Mouse (Mus musculus) ES-E14 (cell line): ENCODE measurements at regions not wholly inside any gene's neighbourhood (a gene's known extent, or its start where the extent isn't known, plus 50 kb on each side); places are given as distances from the start of the nearest gene placed in this dataset.

Experiments
- DNase-seq: peaks from one replicate; pipeline ENCODE4 v3.0.0-alpha.2; 2013; ENCODE audit warnings: low read depth, low spot score
- H3K27ac ChIP-seq: 2 replicates; pipeline ENCODE4 v1.5.1; 2012; ENCODE audit warnings: low read depth, mild to moderate bottlenecking, low read length, moderate library complexity, mixed read lengths; ENCODE audit not compliant: poor library complexity, insufficient read depth, severe bottlenecking
- H3K36me3 ChIP-seq: 2 replicates; pipeline ENCODE4 v1.6.1; 2012; ENCODE audit warnings: mild to moderate bottlenecking, low read length, moderate library complexity, mixed read lengths; ENCODE audit not compliant: control insufficient read depth, poor library complexity, insufficient read depth, severe bottlenecking
- H3K4me1 ChIP-seq, 2 experiments: fragments of 150-350 bp in 1 of 2; sonication (generic) in 1 of 2; 2 replicates each; pipeline ENCODE4 v1.6.1; 2012; ENCODE audit warnings: low read length in 2 of 2, mild to moderate bottlenecking in 1 of 2, mixed read lengths in 1 of 2; ENCODE audit not compliant: control insufficient read depth in 2 of 2, insufficient read depth in 2 of 2, poor library complexity in 1 of 2
- H3K4me3 ChIP-seq, 2 experiments: fragments of 150-350 bp in 1 of 2; sonication (generic) in 1 of 2; 2 replicates each; pipeline ENCODE4 v1.5.1; 2012; ENCODE audit warnings: low read length in 2 of 2, low read depth in 1 of 2, mild to moderate bottlenecking in 1 of 2, mixed read lengths in 1 of 2; ENCODE audit not compliant: insufficient read depth in 1 of 2, poor library complexity in 1 of 2, severe bottlenecking in 1 of 2
- H3K9ac ChIP-seq: 2 replicates; pipeline ENCODE4 v1.6.1; 2012; ENCODE audit warnings: low read depth, mild to moderate bottlenecking, low read length, mixed read lengths; ENCODE audit not compliant: poor library complexity, insufficient read depth, severe bottlenecking
- H3K9me3 ChIP-seq: fragments of 150-350 bp; sonication (generic); 2 replicates; pipeline ENCODE4 v1.6.1; 2012; ENCODE audit warnings: low read depth, mild to moderate bottlenecking, low read length; ENCODE audit not compliant: control insufficient read depth, insufficient read depth
- CHD2 ChIP-seq: IDR thresholded peaks from 2 replicates; pipeline ENCODE4 v1.6.1; 2014; ENCODE audit warnings: mild to moderate bottlenecking, low read depth, low read length, inconsistent platforms
- HCFC1 ChIP-seq: IDR thresholded peaks from 2 replicates; pipeline ENCODE4 v1.6.1; 2012; ENCODE audit warnings: low read length, inconsistent platforms, borderline replicate concordance; ENCODE audit not compliant: insufficient read depth
- MAFK ChIP-seq: IDR thresholded peaks from 2 replicates; pipeline ENCODE4 v1.6.1; 2014; ENCODE audit warnings: mild to moderate bottlenecking, low read depth, low read length, inconsistent platforms; ENCODE audit not compliant: insufficient read depth
- ZC3H11A ChIP-seq: IDR thresholded peaks from 2 replicates; pipeline ENCODE4 v1.6.1; 2012; ENCODE audit warnings: low read depth, mild to moderate bottlenecking, inconsistent platforms, low read length, borderline replicate concordance
- ZNF384 ChIP-seq: IDR thresholded peaks from 2 replicates; pipeline ENCODE4 v1.6.1; 2012; ENCODE audit warnings: low read depth, low read length, inconsistent platforms
- in situ Hi-C, 2 experiments: fragments of 600-800 bp; cut with MboI; formaldehyde crosslinking; loops; one replicate each; pipeline ENCODE4 v1.15.1; 2025; ENCODE audit warnings: low sequenced_read_pairs in 2 of 2, inconsistent platforms in 1 of 2; ENCODE audit not compliant: unreplicated experiment in 2 of 2

DNA sequence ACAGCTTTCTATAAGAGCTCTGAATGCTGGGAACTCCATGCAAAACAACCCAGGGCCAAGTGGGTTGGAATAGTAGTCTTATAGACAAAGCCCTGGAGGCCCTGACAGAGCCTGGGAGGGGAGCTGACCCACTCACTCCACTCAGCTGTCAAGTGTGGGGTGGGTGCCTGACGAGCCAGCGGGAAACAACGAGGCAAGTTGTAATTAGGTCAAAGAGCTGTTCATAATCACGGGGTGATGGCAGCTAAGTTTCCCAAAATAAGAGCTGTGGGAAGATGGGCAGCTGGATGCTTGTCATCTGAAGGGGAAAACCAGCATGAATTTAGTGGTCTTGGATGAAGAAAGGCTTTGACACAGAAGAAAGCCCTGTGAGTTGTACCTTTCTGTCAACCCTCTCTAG is 70.7 kb upstream of the Adgra1 start:
- Histone ChIP-seq H3K9me3 (no peaks in the 10 kb centered on the region), H3K4me3 (no peak overlapping the region), H3K4me1 (peaks cover 0 to 6% of the 10 kb centered on the region in 2 experiments; a peak in 1 of 4 replicates), H3K36me3 (no peaks in the 10 kb centered on the region), H3K27ac (no peak overlapping the region), H3K9ac (no peak overlapping the region)
- TF ChIP-seq ZC3H11A (no peak), ZNF384 (no peak), CHD2 (no peak), HCFC1 (no peak), MAFK (no peak)
- in situ Hi-C loops, result no loop called here
- no peak for DNase-seq

DNA sequence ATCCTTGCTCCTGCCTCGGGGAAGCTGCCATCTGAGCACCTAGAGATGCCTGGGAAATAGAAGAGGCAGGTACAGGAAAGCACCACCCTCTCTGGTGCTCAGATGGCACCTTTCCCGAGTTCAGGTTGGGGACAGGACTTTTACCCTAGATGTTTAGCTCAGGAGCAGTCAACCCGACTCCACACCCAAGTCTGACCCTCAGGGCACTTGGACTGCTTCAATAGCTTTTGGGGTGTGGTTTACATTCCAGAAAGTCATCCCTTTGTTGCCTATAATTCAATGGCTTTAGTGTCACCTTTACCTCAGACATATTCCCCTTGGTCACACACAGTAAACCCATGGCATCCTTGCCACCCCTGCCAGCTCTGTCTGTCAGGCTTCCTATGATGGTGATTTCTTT is 67.7 kb upstream of the Adgra1 start:
- in situ Hi-C loops, result no loop called here
- peak; percentile 39 for DNase-seq
- Histone ChIP-seq H3K27ac (no peak overlapping the region), H3K9ac (no peak overlapping the region), H3K9me3 (no peaks in the 10 kb centered on the region), H3K36me3 (no peaks in the 10 kb centered on the region), H3K4me1 (peaks cover 0 to 6% of the 10 kb centered on the region in 2 experiments; a peak in 1 of 4 replicates), H3K4me3 (no peak overlapping the region)
- TF ChIP-seq CHD2, result no peak
- TF ChIP-seq MAFK, result no peak
- TF ChIP-seq HCFC1, result no peak
- no peak for TF ChIP-seq ZNF384
- TF ChIP-seq ZC3H11A, result no peak

DNA sequence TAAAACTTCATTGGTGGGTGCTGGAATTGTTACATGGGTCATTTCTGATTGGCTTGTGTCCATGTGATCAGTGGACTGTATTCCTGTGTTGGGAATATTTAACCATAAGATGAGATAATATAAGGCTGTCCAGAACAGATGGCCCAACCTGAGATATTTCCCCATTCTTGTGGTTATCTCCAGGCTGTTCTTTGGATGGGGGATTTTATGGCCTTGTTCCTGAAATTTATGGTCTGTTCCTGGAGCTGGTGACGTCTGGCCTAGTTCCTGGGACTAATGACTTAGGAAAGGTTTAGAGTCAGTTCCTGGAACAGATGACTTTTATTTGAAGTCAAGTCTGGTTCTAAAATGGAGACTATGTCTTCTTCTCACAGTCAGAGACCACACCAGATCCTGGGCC is 64.8 kb upstream of the Adgra1 start:
- H3K9me3 ChIP-seq, result no peaks in the 10 kb centered on the region
- TF ChIP-seq HCFC1 (no peak), CHD2 (no peak), ZC3H11A (no peak), ZNF384 (no peak), MAFK (no peak)
- H3K4me1 ChIP-seq, result peaks cover 0 to 6% of the 10 kb centered on the region in 2 experiments; a peak in 1 of 4 replicates

DNA sequence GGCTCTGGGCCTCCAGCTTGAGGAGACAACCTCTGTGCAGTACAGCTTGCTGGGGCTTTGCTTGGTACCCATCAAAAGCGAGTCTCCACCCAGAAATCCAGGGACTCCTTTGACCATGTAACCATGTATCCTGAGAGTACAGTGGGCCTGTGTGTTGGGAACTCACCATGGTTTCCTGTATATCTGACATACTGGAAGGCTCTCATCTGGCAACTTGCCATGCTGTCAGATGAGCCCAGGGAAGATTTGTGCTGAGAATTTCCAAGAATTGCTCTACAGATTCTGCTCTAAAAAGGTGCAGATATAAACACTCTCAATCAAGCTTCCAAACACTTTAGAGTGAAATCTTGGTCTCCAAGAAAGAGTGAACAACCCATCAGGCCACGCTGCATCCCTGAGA is 56.7 kb upstream of the Adgra1 start:
- H3K9me3 ChIP-seq, result no peaks in the 10 kb centered on the region
- H3K4me1 ChIP-seq, result no peaks in the 10 kb centered on the region
- in situ Hi-C loops, result no loop called here
- no peaks in the 10 kb centered on the region for H3K36me3 ChIP-seq
- no peak overlapping the region for H3K27ac ChIP-seq
- H3K9ac ChIP-seq, result no peak overlapping the region
- TF ChIP-seq ZC3H11A, result no peak
- no peak for TF ChIP-seq ZNF384
- no peak for TF ChIP-seq HCFC1
- no peak for TF ChIP-seq CHD2
- TF ChIP-seq MAFK, result no peak
- no peak overlapping the region for H3K4me3 ChIP-seq
- no peak for DNase-seq

More for the DNA sequence above, 64.8 kb upstream of the Adgra1 start:
- no peak for DNase-seq
- Histone ChIP-seq H3K27ac (no peak overlapping the region), H3K9ac (no peak overlapping the region), H3K4me3 (no peak overlapping the region), H3K36me3 (no peaks in the 10 kb centered on the region)
- in situ Hi-C loops, result no loop called here

DNA sequence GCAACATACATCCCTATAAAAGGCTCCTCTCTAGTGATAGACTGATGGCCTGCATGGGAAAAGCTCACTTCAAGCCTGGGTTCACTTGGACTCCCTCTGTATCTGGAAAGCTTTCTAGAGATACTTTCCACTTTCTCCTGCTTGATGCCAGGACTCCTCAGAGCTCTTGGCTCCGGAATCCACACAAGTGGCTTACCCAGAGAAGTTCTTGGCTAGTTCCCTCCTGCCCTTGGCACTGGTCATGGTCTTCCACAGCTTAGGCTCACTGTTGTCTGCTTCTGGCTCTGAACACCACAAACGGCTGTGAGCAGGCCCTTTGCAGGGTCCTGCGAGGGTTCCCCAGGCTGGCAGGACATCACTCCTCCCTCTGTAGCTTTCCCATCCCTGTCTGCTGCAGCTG is 54.1 kb upstream of the Adgra1 start:
- DNase-seq, result no peak
- no peaks in the 10 kb centered on the region for H3K36me3 ChIP-seq
- no peaks in the 10 kb centered on the region for H3K4me1 ChIP-seq
- no peak overlapping the region for H3K4me3 ChIP-seq
- H3K9me3 ChIP-seq, result no peaks in the 10 kb centered on the region
- H3K27ac ChIP-seq, result no peak overlapping the region
- in situ Hi-C loops, result no loop called here
- TF ChIP-seq CHD2 (no peak), HCFC1 (no peak), ZC3H11A (no peak), ZNF384 (no peak), MAFK (no peak)
- no peak overlapping the region for H3K9ac ChIP-seq
